Comparison of ENCODE assay signal across 9 mouse cellular contexts in genomic region chr10:45130004-45130403, GRCm38 (mm10). TPM values are rescaled to one million over a fixed set of nuclear protein-coding genes. Genes with fewer than 3 reads are reported as not detected.
DNase-seq lines count a peak whose midpoint lies in the region; ATAC-seq lines count a peak whose summit lies in the region.
"Had no signal": no experiment of that assay in that cellular context is flagged by ENCODE, and none has a peak within 500 bp of the region (broad histone marks: within the 10 kb centered on the region; RNA-seq: fewer than 3 reads in every experiment).

No protein-coding gene starts in this region.

- H3K4me1 ChIP-seq in heart, embryonic 12.5 days (replicated peaks), result peaks cover 33% of the 10 kb centered on the region
- peaks cover 23% of the 10 kb centered on the region for H3K4me1 ChIP-seq in liver, embryonic 12.5 days

- H3K9ac ChIP-seq in heart, embryonic 12.5 days, result no peak overlapping the region
- H3K9ac ChIP-seq in liver, embryonic 12.5 days, result no peak overlapping the region

- no peak overlapping the region for H3K4me2 ChIP-seq in heart, embryonic 12.5 days
- H3K4me2 ChIP-seq in liver, embryonic 12.5 days, result peak overlapping the region; percentile 21; the same call in 1 of the 2 replicates

- H3K9me3 ChIP-seq in heart, embryonic 12.5 days (replicated peaks), result peaks cover under 1% of the 10 kb centered on the region; the same call in 1 of the 2 replicates
- H3K9me3 ChIP-seq in liver, embryonic 12.5 days (replicated peaks), result no peaks in the 10 kb centered on the region

- DNase-seq in spleen, postnatal 36 days (ENCODE audit: low spot score in 2 of 2), result peak; percentile 11 to 13
- no peak for DNase-seq in spleen, postnatal 14 days (ENCODE audit: low spot score in 2 of 2)
- DNase-seq in frontal cortex, postnatal 25 days (ENCODE audit: low spot score in 2 of 2), result no peak
- no peak for DNase-seq in testis, postnatal 14 days (ENCODE audit: low spot score)
- DNase-seq in frontal cortex, adult 2 months (ENCODE audit: extremely low spot score in 1 of 2, low spot score in 1 of 2), result no peak
- DNase-seq: lung, postnatal 4 days; retina, postnatal 1 day had no signal

- 17% methylated on average over 6 of the region's 6 CpGs for WGBS in heart, embryonic 12.5 days
- WGBS in liver, embryonic 12.5 days (ENCODE audit: insufficient replicate concordance), result 20% methylated on average over 6 of the region's 6 CpGs

- H3K27me3 ChIP-seq in heart, embryonic 12.5 days (replicated peaks), result no peaks in the 10 kb centered on the region
- H3K27me3 ChIP-seq in liver, embryonic 12.5 days (replicated peaks), result no peaks in the 10 kb centered on the region

- peak; percentile 59; the same call in 1 of the 2 replicates for ATAC-seq in heart, embryonic 12.5 days (ENCODE audit: insufficient number of reproducible peaks, low FRiP score)
- peak; percentile 94 for ATAC-seq in liver, embryonic 12.5 days

- peaks cover 31% of the 10 kb centered on the region for H3K36me3 ChIP-seq in heart, embryonic 12.5 days
- H3K36me3 ChIP-seq in liver, embryonic 12.5 days, result peaks cover 62% of the 10 kb centered on the region

- H3K4me3 ChIP-seq in heart, embryonic 12.5 days, result no peak overlapping the region
- no peak overlapping the region for H3K4me3 ChIP-seq in liver, embryonic 12.5 days

- peak overlapping the region; percentile 45 for H3K27ac ChIP-seq in heart, embryonic 12.5 days (ENCODE audit: poor library complexity, severe bottlenecking)
- no peak overlapping the region for H3K27ac ChIP-seq in liver, embryonic 12.5 days

RNA-seq across cellular contexts. Expression of gene Popdc3, which starts 47.9 kb away (rescaled TPM):
- polyA plus RNA-seq in heart, embryonic 12.5 days (2016; fragmentation: Nextera tagmentation; extraction: Ambion mirVana), result 22.9 and 24.9 TPM in 2 replicates
- polyA plus RNA-seq in liver, embryonic 12.5 days (2016; fragmentation: Nextera tagmentation; extraction: Ambion mirVana), result 0.08 and 0.16 TPM in 2 replicates
- 0.22 and 0.59 TPM in 2 replicates for polyA plus RNA-seq in frontal cortex, adult 2 months (2012; rRNA removed)

Comparison
In these comparisons a context has a peak if more than half of its experiments do, and no peak if none do; other contexts are left out.
1. DNase-seq: peak in spleen, postnatal 36 days (2 of 2); none in spleen, postnatal 14 days (0 of 2), frontal cortex, postnatal 25 days (0 of 2), testis, postnatal 14 days (single experiment) and frontal cortex, adult 2 months (0 of 2).
2. RNA of gene Popdc3, which starts 47.9 kb away (polyA plus RNA-seq): 22.9 to 24.9 TPM in heart, embryonic 12.5 days; 0.22 to 0.59 TPM in frontal cortex, adult 2 months and 0.08 to 0.16 TPM in liver, embryonic 12.5 days; every median in the first group is over 10 times any median in the second.